Mouse (Mus musculus) ES-Bruce4 (cell line): ENCODE data around the gene Sprr1a.

Experiments used
- CTCF ChIP-seq: IDR thresholded peaks from one replicate; pipeline ENCODE4 v1.8.1; 2011; ENCODE audit warnings: low read depth, low read length
- POLR2A ChIP-seq: IDR thresholded peaks from one replicate; pipeline ENCODE4 v1.8.1; 2011; ENCODE audit warnings: low read length; ENCODE audit not compliant: insufficient read depth

GRCm38 (mm10) chr3:92503528-92503927 is 17.8 kb upstream of the Sprr1a start:
- TF ChIP-seq CTCF (no peak), POLR2A (no peak)
